Comparison of ENCODE assay signal across 8 mouse cellular contexts in the genomic region with DNA sequence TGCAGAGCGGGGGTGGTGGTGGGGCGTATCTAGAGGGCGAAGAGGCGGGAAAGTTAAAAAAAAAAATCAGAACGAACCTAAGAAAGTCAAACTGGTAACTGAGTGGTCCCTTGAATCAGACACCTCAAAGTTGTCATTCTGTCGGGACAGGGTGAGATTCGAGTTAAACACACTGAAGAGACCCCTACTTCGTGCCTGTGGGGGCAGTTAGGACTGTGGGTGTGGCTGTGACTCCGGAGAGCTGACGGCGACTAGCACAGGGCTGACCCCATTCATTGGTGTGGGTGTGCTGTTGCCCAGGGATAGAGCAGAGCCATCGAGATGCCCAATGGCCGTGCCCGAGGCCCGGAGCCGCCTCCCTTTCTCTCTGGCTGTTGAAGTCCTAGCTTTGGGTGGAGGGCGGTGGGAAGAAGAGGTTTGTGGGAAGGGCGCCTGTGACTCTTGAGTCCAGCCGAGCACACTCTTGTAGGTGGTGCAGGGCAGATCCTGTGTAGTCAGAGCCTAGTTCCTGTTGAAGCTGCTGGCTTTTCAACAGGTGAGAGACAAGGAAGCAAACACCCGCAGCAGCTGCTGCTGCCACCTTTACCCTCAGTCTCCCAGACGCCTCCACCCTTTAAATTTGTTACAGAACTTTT. TPM values are rescaled to one million over a fixed set of nuclear protein-coding genes. Genes with fewer than 3 reads are reported as not detected.
DNase-seq lines count a peak whose midpoint lies in the region; ATAC-seq and TF ChIP-seq lines count a peak whose summit lies in the region.

No protein-coding gene starts in this region.

- peak overlapping the region; percentile 99 for H3K4me2 ChIP-seq in forebrain, embryonic 11.5 days (ENCODE audit: low read depth, low read length, severe bottlenecking)

- TF ChIP-seq CTCF in E14TG2a.4 (conservative IDR thresholded peaks at IDR 0.05; ENCODE audit: low read length), result no peak

- H3K9me3 ChIP-seq in E14TG2a.4 (ENCODE audit: low read length), result peaks cover 11% of the 10 kb centered on the region
- H3K9me3 ChIP-seq in forebrain, embryonic 11.5 days (ENCODE audit: control insufficient read depth, low read length), result no peaks in the 10 kb centered on the region

- H3K36me3 ChIP-seq in E14TG2a.4 (ENCODE audit: insufficient read depth, low read length), result no peaks in the 10 kb centered on the region
- H3K36me3 ChIP-seq in forebrain, embryonic 11.5 days (ENCODE audit: control insufficient read depth, insufficient read depth, low read length), result no peaks in the 10 kb centered on the region

- peaks cover 27% of the 10 kb centered on the region for H3K4me1 ChIP-seq in E14TG2a.4 (replicated peaks; ENCODE audit: low read depth, low read length)
- H3K4me1 ChIP-seq in forebrain, embryonic 11.5 days (replicated peaks; ENCODE audit: control insufficient read depth, insufficient read depth, low read length), result peaks cover 5% of the 10 kb centered on the region; the same call in 1 of the 2 replicates

- H3K4me3 ChIP-seq in E14TG2a.4 (replicated peaks; ENCODE audit: low read length), result peak overlapping the region; percentile 84
- H3K4me3 ChIP-seq in forebrain, embryonic 11.5 days (ENCODE audit: low read depth, low read length), result peak overlapping the region; percentile 72

- DNase-seq in cerebellum, postnatal 25 days, result peak; percentile 18 to 27
- DNase-seq in cerebellum, adult 11 months, result no peak
- DNase-seq in forebrain, embryonic 11.5 days (ENCODE audit: low spot score), result peak; percentile 65
- peak; percentile 28 for DNase-seq in kidney, postnatal 10 days
- DNase-seq in neural tube, embryonic 10.5 days (ENCODE audit: extremely low spot score, low spot score), result peak; percentile 57
- DNase-seq in left cerebral cortex, adult 9 months (ENCODE audit: low spot score in 2 of 2), result no peak
- no peak for DNase-seq in frontal cortex, postnatal 14 days (ENCODE audit: low spot score in 2 of 2)

- under 1% methylated on average over 21 of the region's 21 CpGs for WGBS in forebrain, embryonic 11.5 days

- peak overlapping the region; percentile 73 for H3K9ac ChIP-seq in forebrain, embryonic 11.5 days (ENCODE audit: low read length)

- peak; percentile 68 for ATAC-seq in forebrain, embryonic 11.5 days (replicated peaks; ENCODE audit: low FRiP score)

- H3K27me3 ChIP-seq in E14TG2a.4 (ENCODE audit: insufficient read depth, low read length), result peaks cover 62% of the 10 kb centered on the region
- H3K27me3 ChIP-seq in forebrain, embryonic 11.5 days (ENCODE audit: control insufficient read depth, insufficient read depth, low read length), result peaks cover 2% of the 10 kb centered on the region

- H3K27ac ChIP-seq in forebrain, embryonic 11.5 days (ENCODE audit: low read depth, low read length), result no peak overlapping the region

RNA-seq across cellular contexts. Expression of gene Galnt12, which starts 0.8 kb away (rescaled TPM):
- polyA plus RNA-seq in forebrain, embryonic 11.5 days (2014; fragmentation: Nextera tagmentation; extraction: Ambion mirVana), result 12.1 and 12.4 TPM in 2 replicates

RNA-seq across cellular contexts. Expression of gene Anks6, which starts 35.3 kb away (rescaled TPM):
- polyA plus RNA-seq in forebrain, embryonic 11.5 days (2014; fragmentation: Nextera tagmentation; extraction: Ambion mirVana), result 4.3 and 4.4 TPM in 2 replicates

Comparison
In these comparisons a context has a peak if more than half of its experiments do, and no peak if none do; other contexts are left out.
1. DNase-seq: peak in cerebellum, postnatal 25 days (2 of 2), forebrain, embryonic 11.5 days (single experiment), kidney, postnatal 10 days (single experiment) and neural tube, embryonic 10.5 days (single experiment); none in cerebellum, adult 11 months (single experiment), left cerebral cortex, adult 9 months (0 of 2) and frontal cortex, postnatal 14 days (0 of 2).